Mouse (Mus musculus) spleen, adult 12 weeks (tissue): ENCODE results near the gene Gm10309.

Experiments used
- DNase-seq: peaks from one replicate; pipeline ENCODE4 v3.0.0; 2022; ENCODE audit warnings: low spot score

The Gm10309 gene

GRCm38 (mm10) chr17:86471684-86472083 is 33.3 kb downstream of the Gm10309 start:
- peak; percentile 22 for DNase-seq

- no peak for DNase-seq
Observed at GRCm38 (mm10) chr17:86470160-86470559, 34.9 kb downstream of the Gm10309 start.

GRCm38 (mm10) chr17:86467967-86468366 is 37.1 kb downstream of the Gm10309 start:
- DNase-seq, result no peak

GRCm38 (mm10) chr17:86467291-86467898 is 37.6 kb downstream of the Gm10309 start:
- DNase-seq, result no peak

GRCm38 (mm10) chr17:86466871-86467270 is 38.2 kb downstream of the Gm10309 start:
- no peak for DNase-seq

GRCm38 (mm10) chr17:86466412-86466811 is 38.6 kb downstream of the Gm10309 start:
- DNase-seq, result no peak

- DNase-seq, result no peak
Observed at GRCm38 (mm10) chr17:86465865-86466264, 39.2 kb downstream of the Gm10309 start.

- DNase-seq, result no peak
Observed at GRCm38 (mm10) chr17:86464689-86465363, 40.2 kb downstream of the Gm10309 start.

GRCm38 (mm10) chr17:86464197-86464596 is 40.8 kb downstream of the Gm10309 start:
- DNase-seq, result no peak

- no peak for DNase-seq
Observed at GRCm38 (mm10) chr17:86463369-86463768, 41.7 kb downstream of the Gm10309 start.

- DNase-seq, result no peak
Observed at GRCm38 (mm10) chr17:86460645-86461430, 44.2 kb downstream of the Gm10309 start.

- no peak for DNase-seq
Observed at GRCm38 (mm10) chr17:86458302-86458980, 46.6 kb downstream of the Gm10309 start.

- no peak for DNase-seq
Observed at GRCm38 (mm10) chr17:86456512-86456911, 48.5 kb downstream of the Gm10309 start.

- no peak for DNase-seq
Observed at GRCm38 (mm10) chr17:86454351-86454706, 50.7 kb downstream of the Gm10309 start.

GRCm38 (mm10) chr17:86453673-86454350 is 51.2 kb downstream of the Gm10309 start:
- DNase-seq, result no peak

GRCm38 (mm10) chr17:86452934-86453333 is 52.1 kb downstream of the Gm10309 start:
- no peak for DNase-seq
